Mouse (Mus musculus): ENCODE measurements around the gene Tpm1. TPM values are rescaled to one million over a fixed set of nuclear protein-coding genes. Genes with fewer than 3 reads are reported as not detected.

Gene Tpm1
- polyA plus RNA-seq, 1 experiment from 2014 or later = 3,954 TPM

DNA sequence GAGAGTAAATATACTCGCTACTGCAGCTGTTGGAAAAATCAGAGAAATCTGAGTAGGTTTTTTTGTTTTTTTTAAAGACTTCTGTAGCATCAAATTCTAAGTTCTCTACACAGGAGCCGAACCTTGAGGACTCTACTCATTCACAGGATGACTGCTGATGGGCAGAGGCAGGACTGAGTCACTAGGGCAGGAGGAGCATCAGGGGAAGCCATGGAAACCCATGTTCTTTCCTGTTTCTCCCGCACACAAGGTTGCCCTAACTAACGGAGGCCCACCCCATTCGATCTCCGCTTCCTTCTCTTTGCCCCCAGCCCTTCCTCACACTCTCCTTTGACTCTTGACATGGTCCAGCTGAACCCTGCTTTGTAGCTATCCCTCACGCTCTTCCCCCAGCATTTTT lies 10.5 kb downstream of the Tpm1 start:
- Histone ChIP-seq H3K36me3 (peaks cover 94% of the 10 kb centered on the region), H3K9me3 (peaks cover 8% of the 10 kb centered on the region; the same call in 1 of the 2 replicates), H3K9ac (0 out of 2 replicates have a peak overlapping the region, but pooled peaks have one; percentile 20), H3K4me2 (peak overlapping the region; percentile 93; the same call in 1 of the 2 replicates), H3K4me1 (peaks cover 85% of the 10 kb centered on the region), H3K27ac (replicated peaks) (peak overlapping the region; percentile 100), H3K4me3 (no peak overlapping the region), H3K27me3 (replicated peaks) (no peaks in the 10 kb centered on the region)
- WGBS = 66% methylated on average over 7 of the region's 7 CpGs
- no peak for ATAC-seq (ENCODE audit: extremely low read depth, insufficient number of reproducible peaks, low FRiP score, low TSS enrichment)

DNA sequence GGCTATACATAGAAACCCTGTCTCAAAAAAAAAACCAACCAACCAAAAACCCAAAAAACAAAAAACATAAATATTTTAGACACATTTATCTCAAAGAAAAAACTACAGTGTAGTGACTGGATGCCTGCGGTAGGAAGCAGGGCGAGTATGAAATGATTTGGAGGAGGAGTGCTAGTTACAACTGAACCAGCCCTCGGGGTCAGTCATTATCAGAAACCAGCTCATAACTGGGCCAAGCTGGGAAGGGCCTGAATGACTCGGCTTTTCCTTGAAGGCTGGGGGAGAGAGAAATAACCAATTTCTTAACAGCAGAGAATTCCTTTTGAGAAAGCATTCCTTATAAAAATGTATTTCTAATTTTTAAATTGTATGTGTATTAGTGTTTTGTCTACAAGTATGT lies 11.5 kb downstream of the Tpm1 start:
- no peak overlapping the region for H3K4me2 ChIP-seq
- no peak overlapping the region for H3K4me3 ChIP-seq
- ATAC-seq (ENCODE audit: extremely low read depth, insufficient number of reproducible peaks, low FRiP score, low TSS enrichment) = no peak
- H3K27ac ChIP-seq (replicated peaks) = peak overlapping the region; percentile 78
- peaks cover 96% of the 10 kb centered on the region for H3K36me3 ChIP-seq
- H3K27me3 ChIP-seq (replicated peaks) = no peaks in the 10 kb centered on the region
- H3K9ac ChIP-seq = 0 out of 2 replicates have a peak overlapping the region, but pooled peaks have one; percentile 50
- WGBS = 60% methylated on average over 4 of the region's 4 CpGs
- peaks cover 8% of the 10 kb centered on the region; the same call in 1 of the 2 replicates for H3K9me3 ChIP-seq
- H3K4me1 ChIP-seq = peaks cover 84% of the 10 kb centered on the region

DNA sequence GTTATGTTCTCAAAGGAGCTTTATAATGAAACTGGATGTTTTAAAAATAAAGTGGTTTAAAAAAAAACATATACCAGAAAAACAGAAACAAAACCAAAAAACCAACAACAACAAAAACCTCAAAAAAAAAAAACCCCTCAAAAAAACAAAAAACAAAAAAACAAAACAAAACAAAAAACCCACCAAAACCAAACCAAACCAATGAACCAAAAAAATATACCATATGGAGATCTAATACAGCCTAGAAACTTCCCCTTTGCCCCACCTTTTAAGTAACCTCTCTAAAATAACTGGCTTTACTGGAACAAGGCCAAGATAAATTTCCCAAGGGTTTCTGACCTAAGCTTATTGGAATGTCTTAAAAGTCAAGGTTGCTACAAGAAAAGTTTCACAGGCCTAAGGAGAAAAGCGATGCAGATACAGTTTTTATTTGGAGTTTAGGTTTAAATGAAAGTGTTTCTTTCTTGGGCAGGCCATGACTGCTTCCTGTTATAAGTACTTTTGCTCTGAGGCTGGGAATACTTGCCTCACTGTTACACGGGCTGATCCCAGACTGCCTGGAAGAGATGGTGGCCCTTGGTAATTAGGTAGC lies 12.6 kb downstream of the Tpm1 start:
- no peak overlapping the region for H3K4me3 ChIP-seq
- H3K36me3 ChIP-seq = peaks cover 98% of the 10 kb centered on the region
- peaks cover 8% of the 10 kb centered on the region; the same call in 1 of the 2 replicates for H3K9me3 ChIP-seq
- 50% methylated on average over 2 of the region's 2 CpGs for whole genome bisulfite sequencing
- no peaks in the 10 kb centered on the region for H3K27me3 ChIP-seq (replicated peaks)
- H3K4me1 ChIP-seq = peaks cover 84% of the 10 kb centered on the region
- ATAC-seq (ENCODE audit: extremely low read depth, insufficient number of reproducible peaks, low FRiP score, low TSS enrichment) = no peak
- peak overlapping the region; percentile 12; the same call in 1 of the 2 replicates for H3K4me2 ChIP-seq
- peak overlapping the region; percentile 52; the same call in 1 of the 2 replicates for H3K9ac ChIP-seq
- H3K27ac ChIP-seq (replicated peaks) = peak overlapping the region; percentile 78

DNA sequence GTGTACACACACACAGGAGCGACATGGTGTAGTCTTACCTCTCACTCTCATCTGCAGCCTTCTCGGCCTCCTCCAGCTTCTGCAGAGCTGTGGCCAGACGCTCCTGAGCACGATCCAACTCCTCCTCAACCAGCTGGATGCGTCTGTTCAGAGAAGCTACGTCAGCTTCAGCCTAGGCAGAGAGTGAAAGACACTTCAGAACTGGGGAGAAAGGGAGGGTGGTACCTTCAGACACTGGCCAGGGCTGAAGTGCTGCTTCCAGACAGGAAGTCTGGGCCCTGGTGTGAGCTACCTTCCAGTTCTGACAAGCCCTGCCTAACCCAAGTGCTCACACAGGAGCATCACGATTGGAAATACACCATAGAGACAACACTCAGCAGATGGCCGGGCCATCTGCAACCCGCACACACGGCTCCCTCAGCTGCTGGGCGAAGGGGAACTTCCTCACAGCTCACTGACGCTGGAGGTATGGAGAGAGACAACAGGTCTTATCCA lies 13.2 kb downstream of the Tpm1 start:
- peaks cover 78% of the 10 kb centered on the region for H3K4me1 ChIP-seq
- peaks cover 99% of the 10 kb centered on the region for H3K36me3 ChIP-seq
- H3K27me3 ChIP-seq (replicated peaks) = no peaks in the 10 kb centered on the region
- H3K9ac ChIP-seq = peak overlapping the region; percentile 52
- H3K4me3 ChIP-seq = no peak overlapping the region
- peaks cover 8% of the 10 kb centered on the region; the same call in 1 of the 2 replicates for H3K9me3 ChIP-seq
- WGBS = 70% methylated on average over 12 of the region's 12 CpGs
- peak overlapping the region; percentile 73 for H3K27ac ChIP-seq (replicated peaks)
- no peak for ATAC-seq (ENCODE audit: extremely low read depth, insufficient number of reproducible peaks, low FRiP score, low TSS enrichment)
- no peak overlapping the region for H3K4me2 ChIP-seq

DNA sequence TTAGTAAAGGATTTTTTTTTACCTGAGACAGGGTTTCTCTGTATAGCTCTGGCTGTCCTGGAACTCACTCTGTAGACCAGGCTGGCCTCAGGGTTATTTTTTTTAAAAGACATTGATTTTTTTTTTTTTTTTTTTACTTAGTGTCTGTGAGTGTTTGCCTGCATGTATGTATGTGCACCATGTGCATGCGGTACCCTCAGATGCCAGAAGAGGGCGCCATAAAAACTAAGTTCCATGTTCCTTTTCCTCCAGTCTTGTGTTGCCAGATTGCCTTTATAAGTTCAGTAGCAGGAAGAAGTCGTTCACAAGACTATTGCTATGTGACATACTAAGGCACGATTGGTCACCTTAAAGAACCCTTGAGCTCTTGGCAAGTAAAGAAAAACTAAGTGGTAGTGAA lies 14.5 kb downstream of the Tpm1 start:
- no peak overlapping the region for H3K27ac ChIP-seq (replicated peaks)
- H3K4me3 ChIP-seq = no peak overlapping the region
- no peak overlapping the region for H3K9ac ChIP-seq
- no peak for ATAC-seq (ENCODE audit: extremely low read depth, insufficient number of reproducible peaks, low FRiP score, low TSS enrichment)
- H3K27me3 ChIP-seq (replicated peaks) = no peaks in the 10 kb centered on the region
- WGBS = 86% methylated on average over 4 of the region's 4 CpGs
- H3K4me2 ChIP-seq = no peak overlapping the region
- peaks cover 8% of the 10 kb centered on the region; the same call in 1 of the 2 replicates for H3K9me3 ChIP-seq
- H3K4me1 ChIP-seq = peaks cover 70% of the 10 kb centered on the region
- H3K36me3 ChIP-seq = peaks cover 99% of the 10 kb centered on the region

DNA sequence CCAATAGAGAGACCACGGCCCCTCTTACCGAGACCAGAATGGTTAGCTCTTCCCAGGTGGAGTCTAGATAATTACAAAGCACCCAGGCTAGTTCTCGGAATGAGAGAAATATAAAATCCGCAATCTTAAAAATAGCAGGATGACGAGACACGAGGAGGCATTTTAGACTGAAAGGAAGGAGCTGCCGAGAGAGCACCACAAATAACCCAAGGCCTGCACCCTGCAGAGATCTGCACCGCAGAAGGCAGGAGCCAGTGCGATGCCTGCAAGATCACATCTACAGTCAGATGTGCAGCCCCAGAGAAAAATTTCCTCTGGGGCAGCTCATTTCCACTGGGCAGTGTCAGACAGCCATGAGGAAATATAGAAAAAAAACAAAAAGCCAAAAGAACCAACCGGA lies 16.2 kb downstream of the Tpm1 start:
- Histone ChIP-seq H3K36me3 (peaks cover 99% of the 10 kb centered on the region), H3K4me1 (peaks cover 70% of the 10 kb centered on the region), H3K9me3 (peaks cover 8% of the 10 kb centered on the region; the same call in 1 of the 2 replicates), H3K27ac (replicated peaks) (0 out of 2 replicates have a peak overlapping the region, but pooled peaks have one; percentile 9), H3K4me3 (no peak overlapping the region), H3K27me3 (replicated peaks) (no peaks in the 10 kb centered on the region), H3K4me2 (no peak overlapping the region), H3K9ac (0 out of 2 replicates have a peak overlapping the region, but pooled peaks have one; percentile 37)
- 81% methylated on average over 10 of the region's 10 CpGs for WGBS
- no peak for ATAC-seq (ENCODE audit: extremely low read depth, insufficient number of reproducible peaks, low FRiP score, low TSS enrichment)

DNA sequence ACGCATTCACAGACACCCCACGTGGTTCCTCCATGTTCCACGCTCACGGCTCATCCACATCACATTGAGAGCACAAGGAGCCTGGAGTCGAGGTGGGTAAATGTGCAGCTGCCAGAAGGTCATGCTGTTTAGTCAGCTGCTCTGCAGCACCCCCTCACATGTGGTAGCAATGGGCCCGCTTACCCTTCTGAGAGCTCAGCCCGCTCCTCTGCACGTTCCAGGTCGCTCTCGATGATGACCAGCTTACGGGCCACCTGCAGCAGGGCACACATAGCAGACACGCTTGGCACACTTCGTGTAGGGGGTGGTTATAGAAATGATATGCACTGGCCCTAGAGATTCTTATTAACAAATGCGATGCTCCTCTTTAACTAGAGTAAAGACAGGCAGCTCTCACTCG lies 16.6 kb downstream of the Tpm1 start:
- Histone ChIP-seq H3K9me3 (peaks cover 8% of the 10 kb centered on the region; the same call in 1 of the 2 replicates), H3K27ac (replicated peaks) (0 out of 2 replicates have a peak overlapping the region, but pooled peaks have one; percentile 9), H3K4me1 (peaks cover 68% of the 10 kb centered on the region), H3K4me3 (no peak overlapping the region), H3K4me2 (no peak overlapping the region), H3K36me3 (peaks cover 99% of the 10 kb centered on the region), H3K9ac (no peak overlapping the region), H3K27me3 (replicated peaks) (no peaks in the 10 kb centered on the region)
- no peak for ATAC-seq (ENCODE audit: extremely low read depth, insufficient number of reproducible peaks, low FRiP score, low TSS enrichment)
- 87% methylated on average over 15 of the region's 15 CpGs for WGBS

DNA sequence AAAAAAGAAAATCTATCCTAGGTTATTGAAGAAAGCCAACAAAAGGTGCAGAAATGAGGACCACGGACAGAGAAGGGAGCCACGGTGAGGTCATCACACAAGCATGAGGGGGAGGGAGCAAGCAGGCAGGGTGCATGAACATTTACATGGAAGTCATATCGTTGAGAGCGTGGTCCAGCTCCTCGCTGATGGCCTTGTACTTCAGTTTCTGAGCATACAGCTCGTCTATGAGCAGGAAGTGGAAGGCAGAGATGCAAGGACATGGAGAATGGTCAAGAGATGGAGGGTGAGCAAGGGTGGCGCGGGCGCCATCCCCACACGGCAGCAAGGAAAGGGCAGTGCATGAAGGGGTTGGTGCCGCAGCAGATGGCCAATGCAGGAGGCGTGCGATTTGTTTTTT lies 19.7 kb downstream of the Tpm1 start:
- Histone ChIP-seq H3K36me3 (peaks cover 100% of the 10 kb centered on the region), H3K27me3 (replicated peaks) (no peaks in the 10 kb centered on the region), H3K4me2 (no peak overlapping the region), H3K27ac (replicated peaks) (peak overlapping the region; percentile 34), H3K4me1 (peaks cover 75% of the 10 kb centered on the region), H3K9me3 (no peaks in the 10 kb centered on the region), H3K9ac (no peak overlapping the region; the same call in 1 of the 2 replicates), H3K4me3 (no peak overlapping the region)
- no peak for ATAC-seq (ENCODE audit: extremely low read depth, insufficient number of reproducible peaks, low FRiP score, low TSS enrichment)
- WGBS = 71% methylated on average over 13 of the region's 13 CpGs

DNA sequence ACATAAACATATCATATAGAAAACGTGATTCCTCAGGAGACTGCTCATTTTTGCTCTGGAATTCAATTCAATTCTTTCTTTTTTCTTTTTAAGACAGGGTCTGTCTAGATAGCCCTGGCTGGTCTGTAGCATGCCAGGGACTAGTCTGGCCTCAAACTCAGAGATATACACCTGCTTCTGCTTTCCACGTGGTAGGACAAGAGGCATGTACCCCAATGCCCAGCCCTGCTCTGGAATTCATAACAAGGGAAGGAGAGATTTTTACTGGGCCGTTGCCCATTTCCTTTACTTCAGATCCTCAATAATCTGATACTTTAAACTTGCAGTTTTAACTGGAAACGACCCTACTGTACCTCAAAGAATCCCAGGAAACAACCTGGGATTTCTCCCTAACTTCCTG lies 20.3 kb downstream of the Tpm1 start:
- H3K9ac ChIP-seq = no peak overlapping the region; the same call in 1 of the 2 replicates
- H3K9me3 ChIP-seq = no peaks in the 10 kb centered on the region
- H3K4me2 ChIP-seq = no peak overlapping the region
- no peaks in the 10 kb centered on the region for H3K27me3 ChIP-seq (replicated peaks)
- H3K4me3 ChIP-seq = no peak overlapping the region
- peak overlapping the region; percentile 34; the same call in 1 of the 2 replicates for H3K27ac ChIP-seq (replicated peaks)
- peaks cover 100% of the 10 kb centered on the region for H3K36me3 ChIP-seq
- H3K4me1 ChIP-seq = peaks cover 75% of the 10 kb centered on the region
- 61% methylated on average over 4 of the region's 4 CpGs for WGBS
- no peak for ATAC-seq (ENCODE audit: extremely low read depth, insufficient number of reproducible peaks, low FRiP score, low TSS enrichment)

DNA sequence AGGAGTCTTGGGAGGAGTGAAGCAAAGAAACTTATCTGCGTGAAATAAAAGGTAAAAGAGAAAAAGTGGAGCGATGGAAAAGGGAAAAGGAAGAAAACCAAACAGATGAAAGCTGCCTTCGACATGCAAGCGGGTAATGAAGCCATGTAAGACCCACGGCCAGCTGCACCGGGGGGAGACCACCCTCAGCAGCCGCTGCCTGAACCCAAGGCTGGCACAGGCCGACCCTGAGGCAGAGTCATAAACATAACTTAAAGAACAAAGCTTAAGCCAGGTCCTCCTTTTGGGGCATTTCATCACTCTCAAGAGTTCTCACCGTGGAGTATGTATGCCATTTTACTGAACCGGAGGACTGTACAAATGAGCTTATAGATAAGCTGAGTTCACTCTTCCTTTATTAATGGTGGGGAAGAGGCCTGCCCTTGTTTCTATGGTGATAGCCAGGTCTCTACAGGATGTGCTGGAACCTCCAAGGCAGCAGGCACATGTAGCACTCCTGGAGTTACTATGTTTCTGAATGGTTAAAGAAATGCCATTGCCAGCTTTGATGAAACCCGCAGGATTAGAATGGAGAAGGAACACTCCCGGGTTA lies 21.0 kb downstream of the Tpm1 start:
- Histone ChIP-seq H3K27me3 (replicated peaks) (no peaks in the 10 kb centered on the region), H3K36me3 (peaks cover 100% of the 10 kb centered on the region), H3K27ac (replicated peaks) (no peak overlapping the region; the same call in 1 of the 2 replicates), H3K4me3 (no peak overlapping the region), H3K9ac (0 out of 2 replicates have a peak overlapping the region, but pooled peaks have one; percentile 19), H3K4me1 (peaks cover 69% of the 10 kb centered on the region), H3K4me2 (no peak overlapping the region), H3K9me3 (no peaks in the 10 kb centered on the region)
- 74% methylated on average over 12 of the region's 12 CpGs for WGBS
- no peak for ATAC-seq (ENCODE audit: extremely low read depth, insufficient number of reproducible peaks, low FRiP score, low TSS enrichment)

DNA sequence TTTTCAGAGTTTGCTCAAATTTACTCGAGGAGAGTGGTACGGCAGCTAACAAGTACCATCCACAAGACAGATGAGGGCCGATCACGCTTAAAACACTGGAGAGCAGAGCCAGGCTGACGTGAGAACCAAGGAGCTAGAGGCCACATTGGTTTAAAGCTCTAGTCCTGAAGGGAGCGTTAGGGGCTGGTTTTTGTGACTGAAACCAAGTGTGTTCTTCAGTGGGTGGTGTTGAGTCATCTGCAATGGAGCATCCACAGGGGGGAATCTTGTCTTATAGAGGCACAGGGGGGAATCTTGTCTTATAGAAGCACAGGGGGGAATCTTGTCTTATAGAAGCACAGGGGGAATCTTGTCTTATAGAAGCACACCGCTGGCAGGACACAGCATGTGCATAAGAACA lies 22.3 kb downstream of the Tpm1 start:
- Histone ChIP-seq H3K4me3 (no peak overlapping the region), H3K27me3 (replicated peaks) (no peaks in the 10 kb centered on the region), H3K4me2 (no peak overlapping the region), H3K9ac (no peak overlapping the region), H3K36me3 (peaks cover 100% of the 10 kb centered on the region), H3K4me1 (peaks cover 63% of the 10 kb centered on the region), H3K27ac (replicated peaks) (no peak overlapping the region), H3K9me3 (no peaks in the 10 kb centered on the region)
- no peak for ATAC-seq (ENCODE audit: extremely low read depth, insufficient number of reproducible peaks, low FRiP score, low TSS enrichment)
- 80% methylated on average over 7 of the region's 7 CpGs for WGBS

Data from heart, embryonic 13.5 days (tissue).